Mouse (Mus musculus) lung, postnatal 0 days (tissue): ENCODE data around the gene Grrp1. TPM values are rescaled to one million over a fixed set of nuclear protein-coding genes. Genes with fewer than 3 reads are reported as not detected.

Experiments used
- ATAC-seq: fragments of 200-750 bp; cut with Nextera tagmentation; 2 replicates; pipeline ENCODE4 v1.8.0; 2017; ENCODE audit warnings: moderate library complexity
- DNase-seq: peaks from one replicate; pipeline ENCODE4 v3.0.0-alpha.2; 2016; ENCODE audit warnings: low spot score
- H3K27ac ChIP-seq: fragments of 300-500 bp; sonication (generic); 2 replicates; pipeline ENCODE4 v1.5.1; 2014; ENCODE audit warnings: antibody characterized with exemption, mild to moderate bottlenecking, low read length, mixed read lengths
- H3K27me3 ChIP-seq: fragments of 300-500 bp; sonication (generic); replicated peaks from 2 replicates; pipeline ENCODE4 v1.6.1; 2014; ENCODE audit warnings: low read length, mixed read lengths; ENCODE audit not compliant: insufficient read depth
- H3K36me3 ChIP-seq: fragments of 300-500 bp; sonication (generic); 2 replicates; pipeline ENCODE4 v1.6.1; 2014; ENCODE audit warnings: low read length, mixed read lengths; ENCODE audit not compliant: insufficient read depth
- H3K4me1 ChIP-seq: fragments of 300-500 bp; sonication (generic); 2 replicates; pipeline ENCODE4 v1.6.1; 2014; ENCODE audit warnings: antibody characterized with exemption, low read depth, low read length, mixed read lengths; ENCODE audit not compliant: insufficient read depth
- H3K4me2 ChIP-seq: fragments of 300-500 bp; sonication (generic); replicated peaks from 2 replicates; pipeline ENCODE4 v1.6.1; 2014; ENCODE audit warnings: low read depth, mild to moderate bottlenecking, low read length, moderate library complexity, mixed read lengths
- H3K4me3 ChIP-seq: fragments of 300-500 bp; sonication (generic); 2 replicates; pipeline ENCODE4 v1.5.1; 2014; ENCODE audit warnings: low read depth, low read length
- H3K9ac ChIP-seq: fragments of 300-500 bp; sonication (generic); replicated peaks from 2 replicates; pipeline ENCODE4 v1.6.1; 2014; ENCODE audit warnings: low read depth, mild to moderate bottlenecking
- H3K9me3 ChIP-seq: fragments of 300-500 bp; sonication (generic); 2 replicates; pipeline ENCODE4 v1.6.1; 2016; ENCODE audit warnings: low read length, mixed read lengths
- CTCF ChIP-seq: IDR thresholded peaks from 2 replicates; pipeline ENCODE4 v1.5.1; 2016; ENCODE audit warnings: antibody characterized with exemption, mild to moderate bottlenecking
- EP300 ChIP-seq: IDR thresholded peaks from 2 replicates; pipeline ENCODE4 v1.6.1; 2016; ENCODE audit warnings: antibody characterized with exemption, mild to moderate bottlenecking, control low read depth
- WGBS: fragments of 180-500 bp; shearing (Covaris S2); extraction: QIAGEN DNeasy Blood & Tissue Kit; methylation state at CpG from one replicate; pipeline ENCODE4 v1.1.7; 2014; 5-methylcytosine and 5-hydroxymethylcytosine counted together
- polyA plus RNA-seq: library from polyadenylated mRNA; unstranded; fragments of >200 nt; fragmentation: Nextera tagmentation; extraction: Ambion mirVana; gene quantifications from 2 replicates; pipeline ENCODE4 v1.2.1, GENCODE M21; 2015

The Grrp1 gene
- polyA plus RNA-seq, 1 experiment from 2014 or later, result 23.6 TPM

DNA sequence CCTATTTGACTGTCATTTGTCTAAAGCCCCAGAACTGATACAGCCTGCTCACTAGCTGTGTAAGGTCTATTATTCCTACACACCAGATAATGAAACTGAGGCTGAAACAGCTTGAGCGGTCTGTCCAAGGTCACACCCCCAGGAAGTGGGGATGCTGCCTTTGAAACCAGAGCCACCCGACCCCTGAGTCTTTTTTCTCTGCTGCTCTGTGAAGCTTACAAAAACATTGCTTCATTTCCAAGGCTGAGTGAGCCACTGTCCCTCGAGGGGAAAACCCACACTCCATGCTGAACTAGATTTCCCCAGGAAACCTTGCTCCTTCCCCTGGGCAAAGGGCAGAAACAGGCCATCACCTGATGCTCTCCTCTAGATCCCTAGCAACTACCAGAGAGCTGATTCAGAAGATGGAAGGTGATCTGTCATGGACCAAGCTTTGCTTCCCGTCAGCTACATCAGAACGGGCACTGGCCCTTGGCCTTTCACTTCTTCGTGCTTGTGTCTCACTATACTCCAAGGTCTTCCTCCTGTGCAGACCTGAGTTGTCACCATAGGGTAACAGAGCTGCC is 47.3 kb downstream of the Grrp1 start:
- no peak for TF ChIP-seq CTCF

DNA sequence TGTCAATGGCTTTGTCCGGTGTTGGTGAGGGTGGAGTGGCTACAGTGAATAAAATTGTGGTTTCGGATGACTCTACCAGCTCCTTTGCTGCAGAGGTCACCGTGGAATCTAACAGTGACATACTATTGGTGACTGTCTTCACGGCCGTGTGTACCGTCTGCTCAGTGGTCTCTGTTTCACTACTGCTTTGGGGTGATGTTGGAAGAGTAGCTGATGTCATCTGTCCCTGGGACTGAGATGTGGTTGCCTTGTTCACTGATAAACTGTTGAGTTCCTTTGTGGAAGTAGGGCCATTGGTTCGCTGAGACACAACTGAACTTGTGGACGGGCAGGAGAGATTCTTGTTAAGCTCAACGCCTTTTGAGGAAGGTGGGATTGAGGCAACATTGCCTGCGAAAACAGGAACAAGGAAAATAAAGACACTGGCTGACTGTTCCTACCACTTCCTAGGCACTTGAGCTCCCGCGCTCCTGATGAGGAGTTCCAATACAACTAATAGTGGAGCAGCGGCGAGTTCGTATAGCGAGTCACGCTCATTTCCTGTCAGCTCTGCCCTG is 50.5 kb downstream of the Grrp1 start:
- DNase-seq, result no peak
- Histone ChIP-seq H3K4me2 (no peak overlapping the region), H3K27ac (no peak overlapping the region), H3K9ac (no peak overlapping the region), H3K27me3 (no peaks in the 10 kb centered on the region), H3K9me3 (no peaks in the 10 kb centered on the region), H3K36me3 (no peaks in the 10 kb centered on the region), H3K4me3 (no peak overlapping the region), H3K4me1 (no peaks in the 10 kb centered on the region)
- WGBS, result 75% methylated on average over 17 of the region's 17 CpGs
- ATAC-seq, result no peak
- TF ChIP-seq CTCF (no peak), EP300 (no peak)

More for the DNA sequence above, 47.3 kb downstream of the Grrp1 start:
- H3K9me3 ChIP-seq, result no peaks in the 10 kb centered on the region
- no peak overlapping the region for H3K9ac ChIP-seq
- H3K27me3 ChIP-seq, result no peaks in the 10 kb centered on the region
- no peak overlapping the region for H3K4me3 ChIP-seq
- H3K4me2 ChIP-seq, result no peak overlapping the region
- H3K27ac ChIP-seq, result no peak overlapping the region
- ATAC-seq (no peak), DNase-seq (no peak)
- H3K4me1 ChIP-seq, result no peaks in the 10 kb centered on the region
- WGBS, result 55% methylated on average over 6 of the region's 6 CpGs
- no peaks in the 10 kb centered on the region for H3K36me3 ChIP-seq

DNA sequence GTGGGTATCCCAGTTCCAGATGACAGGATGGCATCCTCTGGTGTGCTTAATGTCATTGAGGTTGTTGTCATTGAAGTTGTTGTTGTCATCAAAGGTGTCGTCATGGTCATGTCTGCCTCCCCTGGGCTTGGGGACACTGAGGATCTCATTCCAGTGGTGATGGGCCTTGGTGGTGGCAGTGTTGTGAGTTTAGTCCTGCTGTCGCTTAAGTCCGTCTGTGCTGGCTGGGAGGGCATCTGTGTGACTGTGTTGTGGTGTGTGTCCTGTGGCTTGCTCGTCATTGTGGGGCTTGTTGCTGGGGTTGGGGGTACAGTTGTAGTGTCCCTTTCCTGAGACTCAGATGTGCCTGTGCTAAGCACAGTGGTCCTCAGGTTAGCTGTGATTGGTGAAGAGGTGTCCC is 51.0 kb downstream of the Grrp1 start, which contains the start of gene Gm7534:
Gm7534 (minus strand) TSS at position 101 of the 400 bp plus-strand sequence.
- H3K27ac ChIP-seq, result no peak within 1 kb of the TSS
- no peak within 1 kb of the TSS for H3K4me2 ChIP-seq
- no peak within 1 kb of the TSS for H3K4me3 ChIP-seq
- H3K4me1 ChIP-seq, result no peaks in the 10 kb centered on the region
- no peaks in the 10 kb centered on the region for H3K9me3 ChIP-seq
- WGBS, result 87% methylated on average over 4 of the region's 4 CpGs
- no peaks in the 10 kb centered on the region for H3K27me3 ChIP-seq
- H3K9ac ChIP-seq, result no peak within 1 kb of the TSS
- DNase-seq (no peak), ATAC-seq (no peak)
- no peak for TF ChIP-seq EP300
- TF ChIP-seq CTCF, result no peak
- H3K36me3 ChIP-seq, result no peaks in the 10 kb centered on the region

Other genes with a start within 250 kb of the Grrp1 start
- 0.19 TPM in 1 of 2 replicates, not detected in the other for gene Lin28a, start 235.3 kb downstream of the Grrp1 start, polyA plus RNA-seq
- not detected in 2 replicates for gene Zfp683, start 200.3 kb downstream of the Grrp1 start, polyA plus RNA-seq
- gene Crybg2, start 193.3 kb downstream of the Grrp1 start, polyA plus RNA-seq, result 2.8 and 3.1 TPM in 2 replicates
- gene Cd52, start 159.0 kb downstream of the Grrp1 start, polyA plus RNA-seq, result 65.8 and 65.9 TPM in 2 replicates
- gene Ubxn11, start 151.5 kb downstream of the Grrp1 start, polyA plus RNA-seq, result 10.3 and 11.3 TPM in 2 replicates
- 476 and 513 TPM in 2 replicates for gene Sh3bgrl3, start 125.3 kb downstream of the Grrp1 start, polyA plus RNA-seq
- gene Cep85, start 67.0 kb downstream of the Grrp1 start, polyA plus RNA-seq, result 36.6 and 74.1 TPM in 2 replicates
- gene Gm7534, start 51.1 kb downstream of the Grrp1 start, polyA plus RNA-seq, result not detected in 2 replicates
- 0.25 and 0.33 TPM in 2 replicates for gene Catsper4, start 26.7 kb downstream of the Grrp1 start, polyA plus RNA-seq
- 11.9 and 13.0 TPM in 2 replicates for gene Cnksr1, start 15.7 kb downstream of the Grrp1 start, polyA plus RNA-seq
- gene E130218I03Rik, start 10.4 kb downstream of the Grrp1 start, polyA plus RNA-seq, result 0.31 TPM in 1 of 2 replicates, not detected in the other
- gene Zfp593, start 8.5 kb downstream of the Grrp1 start, polyA plus RNA-seq, result 9.0 and 9.2 TPM in 2 replicates
- not detected in 2 replicates for gene Gm30191, start 7.2 kb downstream of the Grrp1 start, polyA plus RNA-seq
- gene Pdik1l, start 33.8 kb upstream of the Grrp1 start, polyA plus RNA-seq, result 9.9 and 10.0 TPM in 2 replicates
- 0.75 and 1.3 TPM in 2 replicates for gene Trim63, start 61.0 kb upstream of the Grrp1 start, polyA plus RNA-seq
- gene Slc30a2, start 89.1 kb upstream of the Grrp1 start, polyA plus RNA-seq, result 0.79 and 1.1 TPM in 2 replicates
- gene Extl1, start 129.7 kb upstream of the Grrp1 start, polyA plus RNA-seq, result 0.82 and 1.3 TPM in 2 replicates
- 14.1 and 16.2 TPM in 2 replicates for gene Pafah2, start 142.2 kb upstream of the Grrp1 start, polyA plus RNA-seq
- gene Stmn1, start 214.2 kb upstream of the Grrp1 start, polyA plus RNA-seq, result 260 and 357 TPM in 2 replicates
- 27.5 and 33.0 TPM in 2 replicates for gene Paqr7, start 242.6 kb upstream of the Grrp1 start, polyA plus RNA-seq